Mouse (Mus musculus) gastrocnemius, postnatal 25 days (tissue): ENCODE measurements around the gene Smim20. TPM values are rescaled to one million over a fixed set of nuclear protein-coding genes. Genes with fewer than 3 reads are reported as not detected.

Experiments
- DNase-seq: peaks from one replicate; pipeline ENCODE4 v3.0.0; 2022
- total RNA-seq, 2 experiments: library from RNA; stranded (reverse); gene quantifications; 1 replicate in 1 of 2; 2 replicates in 1 of 2; pipeline ENCODE4 v1.2.3; 2021

The Smim20 gene
- total RNA-seq, 2 experiments from 2014 or later, result 60.7 to 61.1 TPM

- no peak for DNase-seq
These were observed 1.1 kb upstream of the Smim20 start for GRCm38 (mm10) chr5:53265740-53266139.

GRCm38 (mm10) chr5:53266181-53266580 lies 702 bp upstream of the Smim20 start:
- peak; percentile 69 for DNase-seq

GRCm38 (mm10) chr5:53268095-53268692 lies 1.3 kb downstream of the Smim20 start:
- DNase-seq, result peak; percentile 60

GRCm38 (mm10) chr5:53269799-53270198 lies 2.9 kb downstream of the Smim20 start:
- no peak for DNase-seq

GRCm38 (mm10) chr5:53270947-53271711 lies 4.2 kb downstream of the Smim20 start:
- no peak for DNase-seq

- no peak for DNase-seq
These were observed 5.7 kb downstream of the Smim20 start for GRCm38 (mm10) chr5:53272626-53273025.

GRCm38 (mm10) chr5:53273699-53274430 lies 7.0 kb downstream of the Smim20 start:
- DNase-seq, result peak; percentile 40

- no peak for DNase-seq
These were observed 8.0 kb downstream of the Smim20 start for GRCm38 (mm10) chr5:53274811-53275355.

- no peak for DNase-seq
These were observed 8.5 kb downstream of the Smim20 start for GRCm38 (mm10) chr5:53275376-53275775.

- no peak for DNase-seq
These were observed 9.7 kb downstream of the Smim20 start for GRCm38 (mm10) chr5:53276470-53277022.

GRCm38 (mm10) chr5:53277716-53278263 lies 10.9 kb downstream of the Smim20 start:
- DNase-seq, result no peak

GRCm38 (mm10) chr5:53279216-53279813 lies 12.4 kb downstream of the Smim20 start:
- no peak for DNase-seq

GRCm38 (mm10) chr5:53282487-53282886 lies 15.6 kb downstream of the Smim20 start:
- no peak for DNase-seq

- DNase-seq, result no peak
These were observed 19.5 kb downstream of the Smim20 start for GRCm38 (mm10) chr5:53286406-53286805.

GRCm38 (mm10) chr5:53289438-53289837 lies 22.6 kb downstream of the Smim20 start:
- DNase-seq, result no peak

- no peak for DNase-seq
These were observed 27.7 kb downstream of the Smim20 start for GRCm38 (mm10) chr5:53294627-53295026.

GRCm38 (mm10) chr5:53296961-53297360 lies 30.1 kb downstream of the Smim20 start:
- DNase-seq, result no peak

GRCm38 (mm10) chr5:53301496-53301895 lies 34.6 kb downstream of the Smim20 start:
- DNase-seq, result peak; percentile 37

- DNase-seq, result no peak
These were observed 36.2 kb downstream of the Smim20 start for GRCm38 (mm10) chr5:53302895-53303670.

- no peak for DNase-seq
These were observed 37.1 kb downstream of the Smim20 start for GRCm38 (mm10) chr5:53303941-53304340.

GRCm38 (mm10) chr5:53304936-53305335 lies 38.1 kb downstream of the Smim20 start:
- no peak for DNase-seq
